Mouse (Mus musculus): ENCODE results near the gene Selenoh.
A peak's percentile ranks its signal among the peaks of the same experiment; 100 is the strongest.

The Selenoh gene

DNA sequence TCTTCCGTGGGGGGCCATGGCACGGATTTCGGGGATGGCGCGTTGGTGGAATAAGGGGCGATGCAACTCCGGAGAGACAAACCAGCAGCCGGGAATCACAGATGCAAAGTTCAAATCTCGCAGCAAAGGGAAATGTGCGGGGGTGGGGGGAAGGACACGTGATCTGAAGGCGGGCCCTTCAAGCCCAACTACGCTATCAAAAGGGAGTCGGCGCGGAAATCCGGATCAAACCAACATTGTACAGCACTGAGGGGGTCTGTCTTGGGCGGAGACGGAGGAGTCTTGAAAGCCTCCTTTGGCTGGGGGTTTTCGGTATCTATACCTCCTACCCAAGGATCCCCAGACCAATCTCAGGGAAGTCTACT, at the start of gene Selenoh:
Selenoh (minus strand) TSS at position 202 of the 365 bp plus-strand sequence.
- DNase-seq (ENCODE audit: low spot score in 2 of 2), result peak; percentile 87

- no peak for DNase-seq (ENCODE audit: low spot score in 2 of 2)
These were observed 46.8 kb upstream of the Selenoh start for GRCm38 (mm10) chr2:84717357-84717756.

DNA sequence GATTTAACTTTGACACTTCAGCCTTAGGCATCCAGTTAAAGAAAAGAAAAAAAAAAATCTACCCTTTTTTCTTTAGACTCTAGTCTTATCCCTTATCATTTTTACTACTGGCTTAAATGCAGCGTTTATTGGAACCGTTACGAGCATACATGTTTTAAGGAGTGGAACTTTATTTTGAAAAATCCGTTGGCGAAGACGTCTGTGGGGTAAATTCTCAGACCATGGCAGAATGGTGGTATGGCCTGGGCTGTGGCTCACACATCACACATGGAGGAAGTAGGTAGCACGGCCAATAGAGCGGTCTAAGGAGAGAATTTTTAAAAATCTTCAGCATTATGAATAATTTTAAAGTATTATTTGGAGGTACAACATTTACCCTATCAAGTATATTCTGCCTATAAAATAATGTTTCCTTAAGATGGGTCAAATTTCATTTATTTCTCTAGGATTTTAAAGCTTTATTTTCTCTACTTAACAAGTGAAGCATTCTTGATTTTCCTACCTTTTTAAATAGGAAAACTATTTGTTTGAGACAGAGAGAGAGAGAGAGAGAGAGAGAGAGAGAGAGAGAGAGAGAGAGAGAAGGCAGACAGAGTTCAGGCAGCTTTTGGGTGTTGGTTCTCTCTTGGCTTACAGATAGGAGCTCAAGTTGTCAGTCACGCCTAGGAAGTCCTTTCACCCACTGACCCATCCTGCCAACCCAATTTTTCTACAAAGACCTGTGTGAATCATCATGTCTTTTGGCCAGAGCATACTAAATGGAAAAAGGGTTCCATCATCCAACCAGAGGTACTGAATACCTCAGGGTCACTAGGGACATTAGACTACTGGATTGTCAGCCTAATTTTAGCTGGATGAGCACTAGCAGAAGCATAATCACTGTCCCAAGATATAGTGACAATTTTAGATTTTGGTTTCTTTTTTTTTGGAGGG, 46.1 kb upstream of the Selenoh start:
- DNase-seq (ENCODE audit: low spot score in 2 of 2), result no peak

DNA sequence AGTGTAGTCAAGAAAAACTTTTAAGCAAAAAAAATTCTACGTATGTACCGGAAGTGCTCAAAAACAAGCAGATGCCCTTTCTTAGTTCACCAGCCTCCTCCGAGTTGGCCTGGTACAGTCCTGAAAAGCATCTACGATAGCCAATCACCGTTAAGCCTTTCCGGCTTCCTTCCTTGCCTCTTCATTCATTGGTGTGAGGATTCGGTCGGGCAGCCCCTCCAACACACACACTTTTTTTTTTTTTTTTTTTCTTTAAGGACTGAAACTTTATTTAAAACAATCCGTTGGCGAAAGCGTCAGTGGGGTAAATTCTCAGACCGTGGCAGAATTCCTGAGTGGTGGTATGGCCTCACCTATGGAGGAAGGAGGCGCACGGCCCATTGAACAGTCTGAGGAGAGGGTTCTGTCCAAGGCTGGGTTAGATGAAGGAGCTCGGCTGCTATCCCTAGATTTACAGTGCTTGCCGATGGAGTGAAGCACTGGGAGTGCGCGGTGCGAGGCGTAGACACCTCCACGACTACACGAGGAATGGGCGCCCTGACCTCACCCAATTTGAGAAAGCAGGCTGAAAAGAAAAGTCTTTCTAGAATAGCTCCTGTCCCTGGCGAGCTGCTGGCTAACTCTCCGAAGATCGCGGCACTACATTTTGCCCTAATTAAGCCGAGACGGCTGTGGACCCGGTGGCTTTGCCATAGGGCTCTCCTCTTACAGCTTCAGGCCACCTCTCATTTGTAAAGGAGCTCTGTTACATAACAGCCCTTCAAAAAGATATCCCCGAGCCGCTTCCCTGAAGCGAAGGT, 45.2 kb upstream of the Selenoh start:
- peak; percentile 57 to 87 for DNase-seq (ENCODE audit: low spot score in 2 of 2)

- DNase-seq (ENCODE audit: low spot score in 2 of 2), result peak; percentile 97
These were observed 44.4 kb upstream of the Selenoh start, which contains the start of gene Zdhhc5 for GRCm38 (mm10) chr2:84714811-84715561. Zdhhc5 (minus strand) TSS chr2:84715180.

- no peak for DNase-seq (ENCODE audit: low spot score in 2 of 2)
These were observed 43.8 kb upstream of the Selenoh start for GRCm38 (mm10) chr2:84714422-84714810.

DNA sequence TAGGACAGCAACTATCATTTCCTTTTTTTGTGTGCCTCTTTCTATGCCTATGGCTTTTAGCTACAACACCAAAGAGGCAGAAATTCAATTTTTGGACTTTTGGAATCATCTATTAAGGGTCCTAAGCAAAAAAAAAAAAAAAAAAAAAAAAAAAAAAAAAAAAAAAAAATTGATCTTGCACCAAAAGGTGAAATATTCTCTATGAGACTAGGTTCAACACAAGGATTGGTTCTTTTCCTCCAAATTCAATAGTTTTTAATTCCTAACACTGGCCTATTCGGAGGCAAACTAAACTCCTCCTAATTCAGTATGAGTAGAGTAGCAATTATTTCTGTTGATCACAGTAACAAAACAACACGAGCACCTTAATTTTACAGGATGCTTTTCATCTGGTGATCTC, 41.3 kb upstream of the Selenoh start:
- no peak for DNase-seq (ENCODE audit: low spot score in 2 of 2)

- DNase-seq (ENCODE audit: low spot score in 2 of 2), result no peak
These were observed 37.0 kb upstream of the Selenoh start for GRCm38 (mm10) chr2:84707523-84707922.

- no peak for DNase-seq (ENCODE audit: low spot score in 2 of 2)
These were observed 34.7 kb upstream of the Selenoh start for GRCm38 (mm10) chr2:84705295-84705694.

DNA sequence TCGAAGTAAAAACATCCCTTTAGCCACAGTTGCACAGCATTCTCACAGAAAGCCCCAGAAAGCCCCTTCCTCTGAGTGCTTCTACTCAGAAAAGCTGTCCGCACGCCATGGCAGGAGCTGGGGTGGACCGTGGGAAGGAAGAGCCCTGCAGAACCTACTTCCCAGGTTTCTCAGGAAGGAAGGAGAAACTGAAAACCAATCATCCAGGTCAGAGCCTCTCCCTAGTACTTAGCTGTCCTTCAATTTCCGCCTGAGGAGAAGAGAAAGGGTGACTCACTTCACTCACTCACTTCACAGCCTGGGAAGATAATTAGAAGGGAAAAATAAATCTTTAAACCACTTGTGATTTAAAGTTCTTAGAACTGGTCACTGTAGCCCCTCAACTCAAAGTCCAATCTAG, 33.8 kb upstream of the Selenoh start:
- DNase-seq (ENCODE audit: low spot score in 2 of 2), result no peak

GRCm38 (mm10) chr2:84703497-84703896, 32.9 kb upstream of the Selenoh start:
- DNase-seq (ENCODE audit: low spot score in 2 of 2), result no peak

DNA sequence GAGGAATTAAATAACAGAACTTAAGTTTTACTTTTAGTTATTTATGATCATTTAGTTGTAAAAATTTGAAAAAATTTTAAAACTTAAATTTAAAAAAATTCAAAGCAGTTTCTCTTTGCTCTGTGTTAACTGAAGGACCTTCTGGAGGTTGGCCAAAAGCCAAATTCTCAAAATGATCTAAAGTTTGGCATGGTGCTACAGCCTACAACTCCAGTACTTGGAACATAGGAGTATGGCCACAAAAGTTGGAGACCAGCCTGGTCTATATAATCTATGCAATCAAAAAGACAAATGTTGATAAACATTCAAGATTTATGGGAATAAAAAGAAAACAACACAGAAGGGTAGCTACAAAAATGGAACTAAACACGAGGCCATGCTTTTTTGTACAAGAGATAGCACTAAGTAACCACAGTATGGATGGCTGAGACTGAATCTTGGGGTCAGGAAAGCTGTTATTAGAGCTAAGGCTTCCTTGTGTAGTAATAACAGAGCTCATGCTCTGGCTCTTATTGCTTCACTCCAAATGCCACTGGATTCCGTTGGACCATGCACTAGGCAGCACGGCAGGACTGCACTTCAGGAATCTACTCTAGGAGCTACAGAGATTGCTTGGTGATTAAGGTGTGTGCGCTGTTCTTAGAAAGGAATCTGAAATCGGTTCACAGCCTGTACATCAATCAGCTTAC, 24.6 kb upstream of the Selenoh start:
- DNase-seq (ENCODE audit: low spot score in 2 of 2), result no peak

DNA sequence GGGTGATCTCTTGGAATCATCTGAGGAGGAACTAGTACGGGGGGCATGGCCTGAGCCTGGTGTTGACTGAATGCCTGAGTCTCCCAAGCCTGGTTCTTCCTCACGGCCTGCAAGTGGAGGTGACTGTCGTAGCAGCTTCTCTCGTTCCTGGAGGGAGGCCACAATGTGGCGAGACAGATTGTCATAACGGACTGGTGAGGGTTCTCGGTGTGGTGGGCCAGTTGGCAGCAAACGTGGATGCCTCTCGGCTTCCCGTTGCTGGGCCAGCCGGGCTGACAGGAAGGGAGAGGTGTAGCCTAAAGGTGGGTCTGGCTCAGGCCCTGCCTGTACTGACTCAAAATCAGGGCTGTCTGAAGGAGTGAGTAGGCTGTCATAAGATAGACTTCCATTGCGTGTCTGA, 19.5 kb upstream of the Selenoh start:
- DNase-seq (ENCODE audit: low spot score in 2 of 2), result no peak

DNA sequence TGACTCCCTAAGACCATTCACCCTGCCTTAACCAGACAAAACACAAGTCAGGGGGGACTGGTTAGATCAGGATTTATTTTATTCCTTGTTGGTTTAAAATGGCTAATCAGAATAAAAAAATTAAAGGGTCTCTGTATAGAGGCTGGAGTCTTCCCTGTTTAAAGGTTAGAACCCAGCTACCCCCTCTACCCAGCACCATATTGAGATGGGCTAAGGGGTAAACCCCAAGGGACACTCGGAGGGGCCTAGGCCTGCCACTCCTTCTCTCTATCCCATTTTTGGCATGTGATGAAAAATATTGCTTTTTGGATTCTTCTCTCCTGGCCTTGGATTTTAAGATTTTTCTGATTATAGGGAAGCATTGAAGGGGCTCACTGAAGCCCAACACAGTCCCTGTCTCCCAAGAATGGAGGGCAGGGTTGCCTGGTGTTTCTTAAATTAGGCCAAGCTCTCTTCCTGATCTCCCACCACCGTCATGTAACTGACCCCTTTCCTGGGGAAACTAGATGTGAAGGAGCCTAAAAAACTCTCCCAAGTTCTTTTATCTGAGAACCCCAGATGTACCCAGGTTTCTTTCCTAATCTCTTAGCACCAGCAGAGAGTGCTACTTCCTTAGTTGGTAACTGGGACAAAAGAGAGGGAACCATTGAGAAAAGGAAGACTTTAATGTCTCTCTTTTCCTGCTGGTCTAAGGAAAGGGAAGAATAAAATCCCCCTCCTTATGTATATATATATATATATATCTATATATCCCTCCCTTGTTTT, 17.7 kb upstream of the Selenoh start:
- no peak for DNase-seq (ENCODE audit: low spot score in 2 of 2)

DNA sequence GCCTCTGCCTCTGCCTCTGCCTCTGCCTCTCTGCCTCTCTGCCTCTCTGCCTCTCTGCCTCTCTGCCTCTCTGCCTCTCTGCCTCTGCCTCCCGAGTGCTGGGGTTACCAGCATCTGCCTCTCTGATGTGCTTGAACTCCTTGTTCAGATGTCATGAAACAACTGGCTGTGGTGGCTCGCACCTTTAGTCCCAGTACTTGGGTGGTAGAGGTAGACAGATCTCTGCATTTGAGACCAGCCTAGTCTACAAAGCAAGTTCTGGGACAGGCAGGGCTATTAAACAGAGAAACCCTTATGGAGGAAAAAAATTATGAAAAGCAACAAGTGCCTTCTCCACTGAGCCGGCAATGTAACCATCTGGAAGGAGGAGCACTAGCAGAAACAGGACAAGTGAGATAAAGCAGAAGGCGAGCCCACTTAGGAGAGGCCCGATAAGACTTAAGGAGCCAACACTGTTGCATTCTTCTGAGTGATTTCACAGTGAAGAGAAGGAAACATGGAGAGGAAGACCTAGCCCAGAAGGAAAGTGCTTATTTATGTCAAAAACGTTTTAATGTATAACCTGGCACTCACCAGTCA, 12.1 kb upstream of the Selenoh start:
- DNase-seq (ENCODE audit: low spot score in 2 of 2), result no peak

DNA sequence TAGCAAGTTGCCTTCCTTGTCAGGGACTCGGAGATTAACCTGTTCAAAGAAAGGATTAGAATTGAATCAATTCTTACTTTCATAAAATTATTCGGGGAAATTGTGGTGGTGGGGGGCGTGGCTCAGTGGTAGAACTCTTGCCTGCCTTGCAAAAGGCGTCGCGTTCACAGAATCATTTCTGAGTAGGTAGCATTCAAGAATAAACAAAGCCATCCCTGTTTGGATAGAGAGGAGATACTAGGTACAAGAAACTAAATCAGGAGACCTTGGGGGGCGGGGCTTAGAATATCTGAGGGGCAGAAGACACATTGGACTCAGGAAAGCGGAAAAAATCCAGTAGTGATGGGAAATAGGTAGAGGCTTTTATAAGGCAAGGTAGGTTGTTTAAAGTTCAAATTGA, 8.4 kb upstream of the Selenoh start, which contains the start of gene Tmx2:
Tmx2 (minus strand) TSS at position 125 of the 400 bp plus-strand sequence.
- no peak for DNase-seq (ENCODE audit: low spot score in 2 of 2)

GRCm38 (mm10) chr2:84677968-84678880, 7.7 kb upstream of the Selenoh start, which contains the start of the genes Gm28635 and Med19:
Gm28635 (minus strand) TSS chr2:84678041.
Med19 (plus strand) TSS chr2:84678402.
- DNase-seq (ENCODE audit: low spot score in 2 of 2), result peak; percentile 88 to 95

GRCm38 (mm10) chr2:84677270-84677967, 6.8 kb upstream of the Selenoh start:
- no peak for DNase-seq (ENCODE audit: low spot score in 2 of 2)
